Mouse (Mus musculus): ENCODE results near the gene Gm20422. TPM values are rescaled to one million over a fixed set of nuclear protein-coding genes. Genes with fewer than 3 reads are reported as not detected.
A peak's percentile ranks its signal among the peaks of the same experiment; 100 is the strongest.
"Not testable (repeated sequence)": the region's sequence is repeated elsewhere in the genome, so short reads cannot be mapped to it uniquely, and the experiment has no call there.

The Gm20422 gene
- polyA plus RNA-seq, 1 experiment from 2014 or later, result 0.19 TPM

DNA sequence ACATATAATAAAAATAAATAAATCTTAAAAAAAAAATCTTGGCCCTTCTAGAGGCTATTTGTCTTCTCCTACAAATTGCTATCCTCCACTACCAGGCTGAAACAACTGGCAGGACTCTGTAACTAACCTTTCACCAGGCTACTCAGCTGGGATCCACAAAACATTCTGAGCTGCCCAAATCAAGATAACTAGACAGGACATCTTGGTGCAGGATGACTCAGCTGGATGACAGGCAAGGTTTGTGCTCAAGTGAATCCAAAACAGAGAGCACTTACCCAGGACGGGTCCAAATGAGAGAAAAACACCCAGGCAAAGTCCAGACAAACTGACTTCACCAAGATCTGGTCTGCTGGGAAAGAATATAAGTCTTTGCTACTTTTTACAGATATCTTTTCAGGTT lies 39.2 kb downstream of the Gm20422 start:
- 79% methylated on average over 1 of the region's 1 CpGs for WGBS
- DNase-seq (ENCODE audit: low spot score), result no peak

GRCm38 (mm10) chr8:69717232-69717580 lies 57.5 kb downstream of the Gm20422 start:
- no peaks in the 10 kb centered on the region for H3K27me3 ChIP-seq (ENCODE audit: low read depth, poor library complexity, severe bottlenecking)
- no peaks in the 10 kb centered on the region for H3K9me3 ChIP-seq (replicated peaks)
- H3K27ac ChIP-seq, result peak overlapping the region; percentile 98
- peak overlapping the region; percentile 80 for H3K4me3 ChIP-seq
- H3K36me3 ChIP-seq, result peaks cover 19% of the 10 kb centered on the region
- no peak for DNase-seq (ENCODE audit: low spot score)
- peaks cover 10% of the 10 kb centered on the region for H3K4me1 ChIP-seq
- WGBS, result 47% methylated on average over 5 of the region's 5 CpGs

More for the DNA sequence above, 39.2 kb downstream of the Gm20422 start:
- Histone ChIP-seq H3K27me3 (ENCODE audit: low read depth, poor library complexity, severe bottlenecking) (no peaks in the 10 kb centered on the region), H3K36me3 (no peaks in the 10 kb centered on the region), H3K9me3 (replicated peaks) (no peaks in the 10 kb centered on the region), H3K27ac (no peak overlapping the region), H3K4me1 (no peaks in the 10 kb centered on the region), H3K4me3 (no peak overlapping the region)

DNA sequence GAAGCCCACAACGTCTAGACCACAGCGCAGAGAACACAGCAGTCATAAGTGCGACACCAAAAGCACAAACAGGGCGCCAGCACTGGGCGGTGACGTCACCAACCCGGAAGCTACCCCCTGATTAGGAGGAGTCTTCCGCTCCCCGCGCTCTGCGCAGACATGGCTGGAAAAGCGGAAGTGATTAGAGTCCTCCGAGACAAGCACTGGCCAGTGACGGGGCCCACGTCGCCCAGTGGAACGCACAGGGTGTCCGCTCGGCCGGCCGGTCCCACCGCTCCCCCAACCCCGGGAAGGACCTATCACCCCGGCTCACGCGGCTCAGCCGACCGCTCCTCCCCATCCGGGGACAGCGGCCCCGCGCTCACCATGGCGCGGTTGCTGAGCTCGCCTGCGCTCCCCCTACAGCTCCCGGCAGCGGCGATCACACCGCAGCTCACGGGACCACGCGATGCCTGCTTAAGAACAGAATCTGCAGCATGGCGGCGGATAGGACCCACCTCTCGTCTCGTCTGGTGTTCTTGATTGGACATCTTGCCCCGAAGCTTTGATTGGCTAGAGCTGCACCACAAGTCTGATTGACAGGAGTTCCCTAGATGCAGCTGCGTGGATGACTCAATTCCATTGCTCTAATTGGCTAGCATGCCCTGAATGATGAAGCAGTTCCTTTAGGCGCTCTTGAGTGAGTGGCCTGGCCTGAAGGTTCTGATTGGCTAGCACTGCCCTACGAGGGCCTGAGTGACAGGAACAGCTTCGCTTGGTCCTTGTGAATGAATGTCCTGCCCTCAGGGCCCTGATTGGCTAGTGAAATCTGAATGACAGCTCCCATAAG lies 58.1 kb downstream of the Gm20422 start:
- DNase-seq (ENCODE audit: low spot score), result peak; percentile 94
- peak overlapping the region; percentile 80 for H3K4me3 ChIP-seq
- peaks cover 10% of the 10 kb centered on the region for H3K4me1 ChIP-seq
- H3K27me3 ChIP-seq (ENCODE audit: low read depth, poor library complexity, severe bottlenecking), result no peaks in the 10 kb centered on the region
- whole genome bisulfite sequencing, result under 1% methylated on average over 52 of the region's 52 CpGs
- H3K27ac ChIP-seq, result peak overlapping the region; percentile 98
- H3K9me3 ChIP-seq (replicated peaks), result no peaks in the 10 kb centered on the region
- H3K36me3 ChIP-seq, result peaks cover 25% of the 10 kb centered on the region

- no peaks in the 10 kb centered on the region for H3K27me3 ChIP-seq (ENCODE audit: low read depth, poor library complexity, severe bottlenecking)
- peaks cover 10% of the 10 kb centered on the region for H3K4me1 ChIP-seq
- peaks cover 37% of the 10 kb centered on the region for H3K36me3 ChIP-seq
- H3K9me3 ChIP-seq (replicated peaks), result no peaks in the 10 kb centered on the region
- no peak for DNase-seq (ENCODE audit: low spot score)
- H3K27ac ChIP-seq, result no peak overlapping the region
- peak overlapping the region; percentile 80 for H3K4me3 ChIP-seq
- 90% methylated on average over 6 of the region's 6 CpGs for WGBS
Measured at GRCm38 (mm10) chr8:69715366-69715765, 59.3 kb downstream of the Gm20422 start.

GRCm38 (mm10) chr8:69713516-69713915 lies 61.2 kb downstream of the Gm20422 start:
- peaks cover 10% of the 10 kb centered on the region for H3K4me1 ChIP-seq
- no peaks in the 10 kb centered on the region for H3K27me3 ChIP-seq (ENCODE audit: low read depth, poor library complexity, severe bottlenecking)
- 91% methylated on average over 8 of the region's 8 CpGs for WGBS
- no peak overlapping the region for H3K4me3 ChIP-seq
- DNase-seq (ENCODE audit: low spot score), result no peak
- H3K9me3 ChIP-seq (replicated peaks), result no peaks in the 10 kb centered on the region
- peaks cover 55% of the 10 kb centered on the region for H3K36me3 ChIP-seq
- no peak overlapping the region for H3K27ac ChIP-seq

- not testable (repeated sequence) for H3K9me3 ChIP-seq (replicated peaks); H3K4me1 ChIP-seq; H3K4me3 ChIP-seq; H3K27me3 ChIP-seq (ENCODE audit: low read depth, poor library complexity, severe bottlenecking); H3K27ac ChIP-seq; DNase-seq (ENCODE audit: low spot score)
- peaks cover 84% of the 10 kb centered on the region for H3K36me3 ChIP-seq
- WGBS, result 95% methylated on average over 10 of the region's 10 CpGs
Measured at GRCm38 (mm10) chr8:69710624-69711023, 64.1 kb downstream of the Gm20422 start, which contains the start of gene Zfp869. Gene Zfp869 (minus strand): TSS chr8:69710724.

DNA sequence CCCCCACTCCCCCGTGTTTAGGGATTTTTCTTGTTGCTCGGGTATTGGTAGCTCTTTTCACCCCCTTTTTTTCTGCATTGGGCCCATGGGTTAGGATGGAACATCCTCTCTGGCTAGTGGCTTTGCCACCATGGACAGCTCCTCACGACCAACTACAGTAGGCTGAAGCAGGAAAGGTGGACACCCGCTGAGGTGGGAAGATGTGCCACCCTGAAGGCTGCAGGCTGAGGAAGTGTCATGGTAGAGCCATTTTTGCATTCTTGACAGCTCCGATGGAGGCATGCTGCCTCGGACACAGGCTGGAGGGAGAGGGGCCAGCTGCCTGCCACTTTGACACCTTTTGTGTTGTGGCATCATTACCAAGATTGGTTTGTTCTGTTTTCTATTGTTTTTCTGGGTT lies 72.9 kb downstream of the Gm20422 start:
- 71% methylated on average over 6 of the region's 6 CpGs for WGBS
- no peaks in the 10 kb centered on the region for H3K4me1 ChIP-seq
- peaks cover 48% of the 10 kb centered on the region for H3K36me3 ChIP-seq
- DNase-seq (ENCODE audit: low spot score), result no peak
- H3K27ac ChIP-seq, result no peak overlapping the region
- H3K9me3 ChIP-seq (replicated peaks), result no peaks in the 10 kb centered on the region
- no peaks in the 10 kb centered on the region for H3K27me3 ChIP-seq (ENCODE audit: low read depth, poor library complexity, severe bottlenecking)
- H3K4me3 ChIP-seq, result no peak overlapping the region

Other genes starting within 250 kb of the Gm20422 start
- gene Zfp868, start 149.3 kb downstream of the Gm20422 start, polyA plus RNA-seq (2016; fragmentation: Nextera tagmentation; extraction: Ambion mirVana), result 29.1 and 30.7 TPM in 2 replicates
- gene Zfp964, start 120.4 kb downstream of the Gm20422 start, polyA plus RNA-seq (2016; fragmentation: Nextera tagmentation; extraction: Ambion mirVana), result 1.6 and 1.8 TPM in 2 replicates
- 30.6 and 34.0 TPM in 2 replicates for gene Zfp869, start 64.2 kb downstream of the Gm20422 start, polyA plus RNA-seq (2016; fragmentation: Nextera tagmentation; extraction: Ambion mirVana)
- 4.3 and 6.4 TPM in 2 replicates for gene Zfp963, start 24.9 kb downstream of the Gm20422 start, polyA plus RNA-seq (2016; fragmentation: Nextera tagmentation; extraction: Ambion mirVana)
- 65.7 and 70.0 TPM in 2 replicates for gene Atp13a1, start 16.3 kb upstream of the Gm20422 start, polyA plus RNA-seq (2016; fragmentation: Nextera tagmentation; extraction: Ambion mirVana)
- gene Zfp866, start 16.3 kb upstream of the Gm20422 start, polyA plus RNA-seq (2016; fragmentation: Nextera tagmentation; extraction: Ambion mirVana), result 31.1 and 38.1 TPM in 2 replicates
- gene Gmip, start 33.8 kb upstream of the Gm20422 start, polyA plus RNA-seq (2016; fragmentation: Nextera tagmentation; extraction: Ambion mirVana), result 9.3 and 9.6 TPM in 2 replicates
- gene Lpar2, start 47.5 kb upstream of the Gm20422 start, polyA plus RNA-seq (2016; fragmentation: Nextera tagmentation; extraction: Ambion mirVana), result 1.4 and 1.6 TPM in 2 replicates
- 9.2 and 9.6 TPM in 2 replicates for gene Pbx4, start 57.6 kb upstream of the Gm20422 start, polyA plus RNA-seq (2016; fragmentation: Nextera tagmentation; extraction: Ambion mirVana)
- 0.40 TPM in 2 replicates for gene Cilp2, start 112.8 kb upstream of the Gm20422 start, polyA plus RNA-seq (2016; fragmentation: Nextera tagmentation; extraction: Ambion mirVana)
- 5.0 and 5.9 TPM in 2 replicates for gene Tssk6, start 127.3 kb upstream of the Gm20422 start, polyA plus RNA-seq (2016; fragmentation: Nextera tagmentation; extraction: Ambion mirVana)
- gene Ndufa13, start 127.7 kb upstream of the Gm20422 start, polyA plus RNA-seq (2016; fragmentation: Nextera tagmentation; extraction: Ambion mirVana), result 165 and 166 TPM in 2 replicates
- 2.0 and 2.9 TPM in 2 replicates for gene Yjefn3, start 127.8 kb upstream of the Gm20422 start, polyA plus RNA-seq (2016; fragmentation: Nextera tagmentation; extraction: Ambion mirVana)
- 58.9 and 69.2 TPM in 2 replicates for gene Gatad2a, start 221.5 kb upstream of the Gm20422 start, polyA plus RNA-seq (2016; fragmentation: Nextera tagmentation; extraction: Ambion mirVana)